Mouse (Mus musculus): Measurements from ENCODE around the gene Armh3. TPM values are rescaled to one million over a fixed set of nuclear protein-coding genes. Genes with fewer than 3 reads are reported as not detected.

Gene Armh3
- polyA plus RNA-seq, 1 experiment: 15.3 TPM

GRCm38 (mm10) chr19:45946541-45946940, 51.7 kb downstream of the Armh3 start:
- Histone ChIP-seq H3K27ac (ENCODE audit: insufficient read depth, low read length) (no peak overlapping the region), H3K4me1 (ENCODE audit: control insufficient read depth, insufficient read depth, low read length) (no peaks in the 10 kb centered on the region), H3K4me3 (ENCODE audit: insufficient read depth, low read length) (no peak overlapping the region)
- TF ChIP-seq CTCF (IDR thresholded peaks at IDR 0.05; ENCODE audit: borderline replicate concordance, insufficient read depth, low read length) (no peak), POLR2A (IDR thresholded peaks at IDR 0.05; ENCODE audit: low read depth, low read length) (no peak)

- Histone ChIP-seq H3K27ac (ENCODE audit: insufficient read depth, low read length) (no peak overlapping the region), H3K4me3 (ENCODE audit: insufficient read depth, low read length) (no peak overlapping the region), H3K4me1 (ENCODE audit: control insufficient read depth, insufficient read depth, low read length) (no peaks in the 10 kb centered on the region)
- TF ChIP-seq CTCF (IDR thresholded peaks at IDR 0.05; ENCODE audit: borderline replicate concordance, insufficient read depth, low read length): no peak
- TF ChIP-seq POLR2A (IDR thresholded peaks at IDR 0.05; ENCODE audit: low read depth, low read length): no peak
These were observed 52.3 kb downstream of the Armh3 start for GRCm38 (mm10) chr19:45945986-45946385.

- Histone ChIP-seq H3K4me3 (ENCODE audit: insufficient read depth, low read length) (no peak overlapping the region), H3K27ac (ENCODE audit: insufficient read depth, low read length) (no peak overlapping the region), H3K4me1 (ENCODE audit: control insufficient read depth, insufficient read depth, low read length) (no peaks in the 10 kb centered on the region)
- no peak for TF ChIP-seq POLR2A (IDR thresholded peaks at IDR 0.05; ENCODE audit: low read depth, low read length)
- no peak for TF ChIP-seq CTCF (IDR thresholded peaks at IDR 0.05; ENCODE audit: borderline replicate concordance, insufficient read depth, low read length)
These were observed 54.5 kb downstream of the Armh3 start for GRCm38 (mm10) chr19:45943758-45944157.

- H3K4me1 ChIP-seq (ENCODE audit: control insufficient read depth, insufficient read depth, low read length): no peaks in the 10 kb centered on the region
- H3K4me3 ChIP-seq (ENCODE audit: insufficient read depth, low read length): no peak overlapping the region
- TF ChIP-seq CTCF (IDR thresholded peaks at IDR 0.05; ENCODE audit: borderline replicate concordance, insufficient read depth, low read length) (no peak), POLR2A (IDR thresholded peaks at IDR 0.05; ENCODE audit: low read depth, low read length) (no peak)
- H3K27ac ChIP-seq (ENCODE audit: insufficient read depth, low read length): no peak overlapping the region
These were observed 60.2 kb downstream of the Armh3 start for GRCm38 (mm10) chr19:45938064-45938463.

GRCm38 (mm10) chr19:45937530-45937929, 60.8 kb downstream of the Armh3 start:
- Histone ChIP-seq H3K4me3 (ENCODE audit: insufficient read depth, low read length) (no peak overlapping the region), H3K4me1 (ENCODE audit: control insufficient read depth, insufficient read depth, low read length) (no peaks in the 10 kb centered on the region), H3K27ac (ENCODE audit: insufficient read depth, low read length) (no peak overlapping the region)
- no peak for TF ChIP-seq CTCF (IDR thresholded peaks at IDR 0.05; ENCODE audit: borderline replicate concordance, insufficient read depth, low read length)
- TF ChIP-seq POLR2A (IDR thresholded peaks at IDR 0.05; ENCODE audit: low read depth, low read length): no peak

GRCm38 (mm10) chr19:45927236-45927635, 71.1 kb downstream of the Armh3 start:
- no peak overlapping the region for H3K27ac ChIP-seq (ENCODE audit: insufficient read depth, low read length)
- H3K4me3 ChIP-seq (ENCODE audit: insufficient read depth, low read length): no peak overlapping the region
- no peaks in the 10 kb centered on the region for H3K4me1 ChIP-seq (ENCODE audit: control insufficient read depth, insufficient read depth, low read length)
- TF ChIP-seq POLR2A (IDR thresholded peaks at IDR 0.05; ENCODE audit: low read depth, low read length) (no peak), CTCF (IDR thresholded peaks at IDR 0.05; ENCODE audit: borderline replicate concordance, insufficient read depth, low read length) (no peak)

GRCm38 (mm10) chr19:45926342-45926741, 71.9 kb downstream of the Armh3 start:
- H3K27ac ChIP-seq (ENCODE audit: insufficient read depth, low read length): no peak overlapping the region
- H3K4me1 ChIP-seq (ENCODE audit: control insufficient read depth, insufficient read depth, low read length): no peaks in the 10 kb centered on the region
- TF ChIP-seq POLR2A (IDR thresholded peaks at IDR 0.05; ENCODE audit: low read depth, low read length) (no peak), CTCF (IDR thresholded peaks at IDR 0.05; ENCODE audit: borderline replicate concordance, insufficient read depth, low read length) (no peak)
- H3K4me3 ChIP-seq (ENCODE audit: insufficient read depth, low read length): no peak overlapping the region

GRCm38 (mm10) chr19:45920299-45921090, 77.8 kb downstream of the Armh3 start:
- Histone ChIP-seq H3K4me3 (ENCODE audit: insufficient read depth, low read length) (no peak overlapping the region), H3K27ac (ENCODE audit: insufficient read depth, low read length) (no peak overlapping the region), H3K4me1 (ENCODE audit: control insufficient read depth, insufficient read depth, low read length) (peaks cover 8% of the 10 kb centered on the region)
- no peak for TF ChIP-seq CTCF (IDR thresholded peaks at IDR 0.05; ENCODE audit: borderline replicate concordance, insufficient read depth, low read length)
- no peak for TF ChIP-seq POLR2A (IDR thresholded peaks at IDR 0.05; ENCODE audit: low read depth, low read length)

- Histone ChIP-seq H3K4me3 (ENCODE audit: insufficient read depth, low read length) (no peak overlapping the region), H3K4me1 (ENCODE audit: control insufficient read depth, insufficient read depth, low read length) (peaks cover 8% of the 10 kb centered on the region), H3K27ac (ENCODE audit: insufficient read depth, low read length) (no peak overlapping the region)
- TF ChIP-seq CTCF (IDR thresholded peaks at IDR 0.05; ENCODE audit: borderline replicate concordance, insufficient read depth, low read length) (no peak), POLR2A (IDR thresholded peaks at IDR 0.05; ENCODE audit: low read depth, low read length) (no peak)
These were observed 79.9 kb downstream of the Armh3 start for GRCm38 (mm10) chr19:45918406-45918805.

GRCm38 (mm10) chr19:45917856-45918255, 80.4 kb downstream of the Armh3 start:
- Histone ChIP-seq H3K27ac (ENCODE audit: insufficient read depth, low read length) (no peak overlapping the region), H3K4me3 (ENCODE audit: insufficient read depth, low read length) (no peak overlapping the region), H3K4me1 (ENCODE audit: control insufficient read depth, insufficient read depth, low read length) (peaks cover 8% of the 10 kb centered on the region)
- no peak for TF ChIP-seq CTCF (IDR thresholded peaks at IDR 0.05; ENCODE audit: borderline replicate concordance, insufficient read depth, low read length)
- no peak for TF ChIP-seq POLR2A (IDR thresholded peaks at IDR 0.05; ENCODE audit: low read depth, low read length)
